Mouse (Mus musculus): ENCODE data around the gene Chrd.

- 0 out of 2 replicates have a peak, but pooled peaks have one; percentile 2 for TF ChIP-seq POLR2A (IDR thresholded peaks at IDR 0.05; ENCODE audit: borderline replicate concordance, insufficient read depth, low read length)
- no peak for TF ChIP-seq CTCF (IDR thresholded peaks at IDR 0.05; ENCODE audit: borderline replicate concordance, insufficient read depth, low read depth, low read length)
Observed at GRCm38 (mm10) chr16:20703071-20703470, 29.9 kb upstream of the Chrd start.
